Mouse (Mus musculus) liver, adult 2 months (tissue): Measurements from ENCODE around the gene Pga5.

Source experiments
- CTCF ChIP-seq: fragments of 200-500 bp; IDR thresholded peaks from 2 replicates; pipeline ENCODE4 v1.5.1; 2011; ENCODE audit warnings: low read depth, low read length, control low read depth
- POLR2A ChIP-seq: fragments of 200-500 bp; IDR thresholded peaks from 2 replicates; pipeline ENCODE4 v1.6.1; 2011; ENCODE audit warnings: low read length, control low read depth; ENCODE audit not compliant: insufficient read depth; ENCODE audit errors: extremely low read depth

- TF ChIP-seq CTCF = no peak
- no peak for TF ChIP-seq POLR2A
These were observed 7.9 kb upstream of the Pga5 start for GRCm38 (mm10) chr19:10685727-10686126.
